Mouse (Mus musculus): ENCODE results near the gene Armh4.
"Not testable (repeated sequence)": the region's sequence is repeated elsewhere in the genome, so short reads cannot be mapped to it uniquely, and the experiment has no call there.

Armh4 gene

GRCm38 (mm10) chr14:49782715-49783531, at the start of gene Armh4:
Gene Armh4, minus strand, starts transcription at chr14:49783383.
- peak; percentile 94 for DNase-seq (ENCODE audit: low read depth, low spot score)

DNA sequence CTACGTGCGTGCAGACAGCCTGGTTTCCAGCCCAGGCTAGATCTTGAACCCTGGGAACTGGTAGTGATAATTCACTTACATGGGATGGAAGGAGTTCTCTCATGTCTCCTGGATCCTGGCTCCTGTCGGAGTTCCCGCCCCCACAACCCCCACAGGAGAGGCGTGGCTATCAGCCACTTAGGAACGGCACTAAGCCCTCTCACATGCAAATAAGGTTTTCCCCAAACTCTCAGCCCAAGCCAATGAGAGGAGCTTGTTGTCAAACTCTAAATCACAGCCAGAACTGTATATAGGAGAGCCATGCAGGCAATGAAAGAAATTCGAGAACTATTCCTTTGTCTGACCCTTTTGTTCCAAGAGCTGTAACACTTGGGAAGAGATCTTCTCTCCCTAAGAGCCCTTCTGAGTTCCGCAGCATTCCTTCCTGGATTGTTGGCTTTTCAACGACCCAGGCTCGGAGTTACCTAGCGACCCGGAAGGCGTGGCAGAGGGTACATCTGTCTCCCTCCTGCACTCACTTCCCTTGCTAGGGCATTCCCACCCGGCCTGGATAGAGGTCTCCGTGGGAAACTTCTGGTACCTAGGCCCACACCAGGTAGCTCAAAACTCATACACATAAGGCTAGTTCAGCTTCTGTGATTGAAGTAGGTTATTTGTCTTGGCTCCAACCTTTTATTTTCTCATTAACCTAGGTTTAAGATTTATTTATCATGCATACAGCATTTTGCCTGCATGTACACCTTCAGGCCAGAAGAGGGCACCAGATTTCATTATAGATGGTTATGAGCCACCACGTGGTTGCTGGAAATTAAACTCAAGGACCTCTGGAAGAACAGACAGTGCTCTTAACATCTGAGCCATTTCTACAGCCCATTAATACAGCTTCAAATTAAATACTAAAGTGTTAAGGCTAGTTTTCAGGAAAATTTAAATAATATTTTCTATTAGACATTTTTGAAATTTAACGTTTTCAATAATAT, 46.3 kb upstream of the Armh4 start:
- DNase-seq (ENCODE audit: low read depth, low spot score) = peak; percentile 79

- peak; percentile 79 for DNase-seq (ENCODE audit: low read depth, low spot score)
These were observed 36.7 kb upstream of the Armh4 start for GRCm38 (mm10) chr14:49819721-49820440.

DNA sequence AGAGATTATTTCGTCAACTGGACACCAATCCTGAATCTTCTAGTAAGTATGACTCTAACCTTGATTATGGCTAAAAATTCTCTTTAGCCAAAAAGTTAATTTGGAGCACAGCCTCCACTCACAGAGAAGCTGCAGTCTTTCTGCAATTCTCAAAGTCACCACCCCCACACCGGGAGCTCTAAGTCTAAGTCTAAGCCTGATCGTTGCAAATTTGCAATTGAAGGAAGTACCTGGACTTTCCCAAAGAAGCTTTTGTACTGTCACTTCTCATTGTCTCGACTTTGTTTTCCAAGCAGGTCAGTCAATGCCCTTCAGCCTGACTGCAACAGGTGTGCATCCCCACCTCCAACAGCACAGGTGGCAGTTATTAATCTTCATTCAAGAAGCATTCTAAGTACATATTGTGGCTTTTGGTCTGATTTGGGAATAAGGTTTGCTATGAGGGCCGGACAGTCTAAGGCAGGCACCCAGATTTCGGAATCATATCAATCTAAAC, 35.6 kb upstream of the Armh4 start:
- peak; percentile 90 for DNase-seq (ENCODE audit: low read depth, low spot score)

GRCm38 (mm10) chr14:49812966-49813365, 29.8 kb upstream of the Armh4 start:
- DNase-seq (ENCODE audit: low read depth, low spot score) = peak; percentile 54

DNA sequence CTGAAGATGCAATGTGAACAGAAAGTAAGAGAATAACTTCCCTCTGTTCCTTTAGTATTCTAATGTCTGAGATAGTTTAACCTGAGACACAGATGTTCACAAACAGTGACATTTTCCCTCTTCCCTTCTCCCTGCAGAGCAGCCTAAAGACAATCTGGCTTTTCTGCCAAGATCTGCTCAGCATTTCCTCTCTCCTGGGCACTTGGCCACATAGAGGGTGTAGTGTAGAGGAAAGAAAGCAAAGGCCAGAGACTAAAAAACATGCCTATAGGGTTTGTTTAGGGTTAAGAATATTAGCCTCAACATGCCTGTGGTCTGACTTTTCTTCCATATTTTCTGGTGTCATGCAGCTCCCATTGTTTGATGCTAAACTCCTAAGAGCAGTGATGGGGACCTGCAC, 21.9 kb upstream of the Armh4 start:
- not testable (repeated sequence) for DNase-seq (ENCODE audit: low read depth, low spot score)

- peak; percentile 66 for DNase-seq (ENCODE audit: low read depth, low spot score)
These were observed 18.3 kb upstream of the Armh4 start for GRCm38 (mm10) chr14:49801444-49801843.

DNA sequence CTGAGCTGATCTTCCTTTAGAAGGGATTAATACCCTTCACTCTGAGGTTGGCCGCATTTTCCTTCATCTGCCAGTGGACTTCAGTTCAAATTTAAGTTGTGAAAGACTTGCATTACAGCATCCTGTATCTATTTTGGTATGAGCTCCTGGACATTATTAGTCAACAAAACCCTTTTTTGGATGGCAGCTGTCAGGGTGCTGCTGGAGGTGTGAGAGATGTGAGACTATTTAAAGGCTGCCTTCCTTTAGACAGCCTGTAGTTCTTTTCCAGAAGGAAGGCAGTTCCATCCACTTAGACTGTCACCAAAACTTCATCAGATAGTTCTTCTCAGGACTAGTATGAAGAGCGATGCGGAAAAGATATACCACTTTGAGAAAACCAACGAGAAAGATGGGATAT, 10.8 kb upstream of the Armh4 start:
- DNase-seq (ENCODE audit: low read depth, low spot score) = no peak

GRCm38 (mm10) chr14:49790542-49790941, 7.4 kb upstream of the Armh4 start:
- no peak for DNase-seq (ENCODE audit: low read depth, low spot score)

DNA sequence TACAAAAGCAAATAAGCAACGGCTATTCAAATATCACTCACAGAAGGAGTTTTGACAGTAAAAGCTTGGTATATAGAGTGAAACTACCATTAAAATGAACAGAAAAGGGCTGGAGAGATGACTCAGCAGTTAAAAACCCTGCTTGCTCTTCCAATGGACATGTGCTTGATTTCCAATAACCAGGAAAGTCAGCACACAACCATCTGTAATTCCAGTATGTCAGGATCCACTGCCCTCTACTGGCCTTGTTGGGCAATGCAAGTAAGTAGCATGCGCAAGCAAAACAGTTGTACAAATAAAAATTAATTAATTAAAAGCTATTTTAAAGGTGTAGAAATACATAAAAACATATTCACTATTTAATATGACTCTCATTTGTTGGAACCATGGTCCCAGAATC, 2.6 kb upstream of the Armh4 start:
- peak; percentile 68 for DNase-seq (ENCODE audit: low read depth, low spot score)

- no peak for DNase-seq (ENCODE audit: low read depth, low spot score)
These were observed 683 bp upstream of the Armh4 start for GRCm38 (mm10) chr14:49783866-49784265.

DNA sequence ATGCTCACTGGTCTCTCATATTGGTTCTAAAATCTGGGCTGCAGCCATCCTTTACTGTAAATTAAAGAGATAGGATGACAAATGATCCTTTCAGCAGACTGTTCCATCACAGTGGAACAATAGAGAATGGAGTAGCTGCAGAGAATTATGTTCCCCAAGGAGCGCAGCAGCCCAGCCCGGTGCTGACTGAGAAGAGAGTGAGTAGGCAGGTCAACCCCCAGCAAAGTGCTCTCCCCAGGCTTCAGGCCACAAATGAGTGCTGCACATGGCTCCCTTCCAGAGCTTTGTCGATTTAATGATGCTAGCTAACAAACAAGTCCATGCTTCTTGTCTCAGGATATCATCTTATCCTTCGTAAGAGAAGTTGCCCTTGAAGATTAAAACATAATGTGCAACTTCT, 2.8 kb downstream of the Armh4 start:
- no peak for DNase-seq (ENCODE audit: low read depth, low spot score)

- DNase-seq (ENCODE audit: low read depth, low spot score) = not testable (repeated sequence)
These were observed 5.6 kb downstream of the Armh4 start for GRCm38 (mm10) chr14:49777539-49777938.

- no peak for DNase-seq (ENCODE audit: low read depth, low spot score)
These were observed 11.4 kb downstream of the Armh4 start for GRCm38 (mm10) chr14:49771746-49772145.

GRCm38 (mm10) chr14:49766601-49767000, 16.6 kb downstream of the Armh4 start:
- no peak for DNase-seq (ENCODE audit: low read depth, low spot score)

- no peak for DNase-seq (ENCODE audit: low read depth, low spot score)
These were observed 27.3 kb downstream of the Armh4 start for GRCm38 (mm10) chr14:49755845-49756244.

- no peak for DNase-seq (ENCODE audit: low read depth, low spot score)
These were observed 30.6 kb downstream of the Armh4 start for GRCm38 (mm10) chr14:49752614-49753013.

DNA sequence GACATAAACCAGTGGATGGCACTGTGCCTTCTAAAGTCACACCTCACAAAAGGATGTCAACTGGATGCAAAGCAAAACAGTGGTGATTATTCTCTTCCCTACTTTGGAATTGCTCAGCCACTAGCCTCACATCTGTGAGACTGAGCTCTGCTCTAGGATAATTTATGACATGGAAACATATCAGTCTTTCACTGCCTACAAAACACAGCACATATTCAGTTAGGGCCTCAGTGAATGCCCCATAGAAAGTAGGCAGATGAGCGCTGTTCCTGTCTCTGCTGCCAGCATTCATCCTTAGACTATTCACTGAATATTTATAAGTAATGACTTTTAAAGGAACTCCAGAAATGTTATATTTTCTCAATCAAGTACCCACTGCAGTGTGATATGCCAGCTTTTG, 37.3 kb downstream of the Armh4 start:
- DNase-seq (ENCODE audit: low read depth, low spot score) = no peak

DNA sequence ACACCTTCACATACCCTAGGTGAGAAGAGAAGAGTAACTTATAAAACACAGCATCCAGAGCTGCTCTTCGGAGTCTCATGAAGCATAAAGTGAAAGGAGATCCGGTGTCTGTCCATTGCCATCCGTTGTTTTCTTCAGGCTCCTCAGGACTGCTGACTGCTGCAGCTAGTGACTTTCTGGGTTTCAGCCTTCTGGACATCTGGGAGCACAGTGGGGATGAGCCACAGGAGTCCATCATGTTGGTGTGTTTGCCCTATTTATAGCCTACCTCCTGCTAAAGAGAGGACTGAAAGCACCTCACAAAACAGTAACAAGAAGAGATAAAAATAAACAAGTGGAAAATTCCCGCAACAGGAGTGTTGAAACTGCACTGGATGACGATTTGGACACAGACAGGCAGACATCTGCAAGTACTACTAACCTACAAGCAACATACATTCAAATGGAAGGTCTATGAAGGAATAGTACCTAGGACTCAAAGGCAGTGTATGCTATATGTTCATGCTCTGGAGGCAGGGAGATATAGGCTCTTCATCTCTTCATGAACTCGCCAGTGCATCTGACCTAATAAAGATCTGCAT, 39.1 kb downstream of the Armh4 start:
- DNase-seq (ENCODE audit: low read depth, low spot score) = no peak

DNA sequence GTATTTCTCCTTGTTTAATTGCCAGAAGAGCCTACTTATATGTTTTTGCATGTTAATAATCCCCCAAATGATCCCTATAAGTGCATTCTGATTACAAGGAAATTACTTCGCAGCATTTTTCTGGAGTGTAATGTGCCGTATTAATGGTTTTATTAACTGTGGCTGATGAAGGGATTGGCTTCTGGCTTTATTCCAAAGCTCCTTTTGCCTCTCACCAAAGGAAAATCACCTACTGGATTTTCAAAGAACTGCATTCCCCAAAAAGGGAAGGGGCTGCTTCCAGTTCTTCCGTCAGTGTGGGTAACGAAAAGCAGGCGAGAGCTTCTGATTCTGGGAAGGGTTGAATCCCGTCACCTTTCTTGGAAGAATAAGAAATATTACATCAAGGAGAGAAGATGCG, 43.9 kb downstream of the Armh4 start:
- DNase-seq (ENCODE audit: low read depth, low spot score) = no peak

DNA sequence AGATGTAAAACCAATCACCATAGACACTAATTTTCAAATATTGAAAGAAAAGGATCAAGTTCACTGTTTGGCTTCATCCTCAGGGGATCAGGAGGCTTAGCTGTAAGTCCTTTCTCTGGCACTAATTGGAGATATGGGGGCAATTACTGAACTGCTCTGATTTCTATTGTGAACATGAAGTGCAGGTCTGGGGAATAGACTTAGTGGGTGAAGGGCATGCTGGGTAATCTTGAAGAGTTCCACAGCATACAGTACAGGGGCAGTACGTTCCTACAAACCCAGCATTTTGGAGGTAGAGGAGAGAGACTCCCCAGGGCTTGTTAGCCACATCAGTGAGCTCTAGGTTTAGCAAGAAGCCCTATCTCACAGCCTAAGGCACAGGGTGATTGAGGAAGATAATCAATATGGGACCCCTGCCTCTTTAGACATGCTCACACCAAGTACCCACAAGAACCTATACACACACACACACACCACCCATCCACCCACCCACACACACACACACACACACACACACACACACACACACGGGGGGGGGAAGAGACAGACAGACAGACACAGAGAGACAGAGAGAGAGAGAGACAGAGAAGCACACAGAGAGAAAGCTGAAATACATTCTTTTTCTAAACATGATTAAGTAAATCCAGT, 44.6 kb downstream of the Armh4 start:
- no peak for DNase-seq (ENCODE audit: low read depth, low spot score)

Data from ZHBTc4 (cell line).